ENCODE assay signal across 10 mouse cellular contexts in genomic region chr12:83764519-83764918, GRCm38 (mm10). TPM values are rescaled to one million over a fixed set of nuclear protein-coding genes. Genes with fewer than 3 reads are reported as not detected.
DNase-seq lines count a peak whose midpoint lies in the region; ATAC-seq and TF ChIP-seq lines count a peak whose summit lies in the region.
"Had no signal": no experiment of that assay in that cellular context is flagged by ENCODE, and none has a peak within 500 bp of the region (broad histone marks: within the 10 kb centered on the region; RNA-seq: fewer than 3 reads in every experiment).

No protein-coding gene starts in this region.

- no peak for ATAC-seq in heart, embryonic 13.5 days (ENCODE audit: extremely low read depth, insufficient number of reproducible peaks, low FRiP score, low TSS enrichment)
- ATAC-seq in lung, embryonic 15.5 days (ENCODE audit: borderline replicate concordance, extremely low read depth, low FRiP score, low TSS enrichment), result no peak
- no peak for ATAC-seq in intestine, postnatal 0 days
- ATAC-seq in stomach, embryonic 15.5 days (ENCODE audit: insufficient read depth, low FRiP score, low read depth), result no peak

- no peaks in the 10 kb centered on the region for H3K36me3 ChIP-seq in heart, embryonic 13.5 days
- no peaks in the 10 kb centered on the region for H3K36me3 ChIP-seq in lung, embryonic 15.5 days
- no peaks in the 10 kb centered on the region for H3K36me3 ChIP-seq in intestine, postnatal 0 days (ENCODE audit: control insufficient read depth, insufficient read depth)
- H3K36me3 ChIP-seq in stomach, embryonic 15.5 days, result no peaks in the 10 kb centered on the region

- H3K4me3 ChIP-seq in heart, embryonic 13.5 days, result peak overlapping the region; percentile 53; the same call in 1 of the 2 replicates
- H3K4me3 ChIP-seq in lung, embryonic 15.5 days, result no peak overlapping the region
- peak overlapping the region; percentile 34; the same call in 1 of the 2 replicates for H3K4me3 ChIP-seq in intestine, postnatal 0 days (ENCODE audit: low read depth, low read length)
- H3K4me3 ChIP-seq in stomach, embryonic 15.5 days (replicated peaks), result peak overlapping the region; percentile 40; the same call in 1 of the 2 replicates

- no peak overlapping the region for H3K27ac ChIP-seq in heart, embryonic 13.5 days (replicated peaks)
- H3K27ac ChIP-seq in lung, embryonic 15.5 days, result no peak overlapping the region
- H3K27ac ChIP-seq in intestine, postnatal 0 days (ENCODE audit: low read depth, low read length), result no peak overlapping the region
- H3K27ac ChIP-seq in stomach, embryonic 15.5 days, result peak overlapping the region; percentile 71; the same call in 1 of the 2 replicates

- 76% methylated on average over 10 of the region's 10 CpGs for WGBS in heart, embryonic 13.5 days
- 62% methylated on average over 10 of the region's 10 CpGs for WGBS in lung, embryonic 15.5 days
- WGBS in intestine, postnatal 0 days, result 63% methylated on average over 10 of the region's 10 CpGs
- WGBS in stomach, embryonic 15.5 days, result 62% methylated on average over 10 of the region's 10 CpGs

- H3K9me3 ChIP-seq in heart, embryonic 13.5 days, result no peaks in the 10 kb centered on the region
- H3K9me3 ChIP-seq in lung, embryonic 15.5 days, result no peaks in the 10 kb centered on the region
- H3K9me3 ChIP-seq in intestine, postnatal 0 days (ENCODE audit: control insufficient read depth), result no peaks in the 10 kb centered on the region
- no peaks in the 10 kb centered on the region for H3K9me3 ChIP-seq in stomach, embryonic 15.5 days

- DNase-seq in heart, postnatal 4 days, result no peak
- no peak for DNase-seq in lung, postnatal 25 days (ENCODE audit: low spot score)
- no peak for DNase-seq in cerebellum, postnatal 10 days
- DNase-seq: cerebellum, postnatal 36 days; right cerebral cortex, postnatal 25 days had no signal

- H3K27me3 ChIP-seq in heart, embryonic 13.5 days (replicated peaks), result peaks cover 41% of the 10 kb centered on the region
- H3K27me3 ChIP-seq in lung, embryonic 15.5 days, result peaks cover 5% of the 10 kb centered on the region; the same call in 1 of the 2 replicates
- H3K27me3 ChIP-seq in intestine, postnatal 0 days (replicated peaks; ENCODE audit: control insufficient read depth, insufficient read depth, low read length), result no peaks in the 10 kb centered on the region
- no peaks in the 10 kb centered on the region for H3K27me3 ChIP-seq in stomach, embryonic 15.5 days (replicated peaks)
- H3K27me3 ChIP-seq: CH12.LX had no signal

- TF ChIP-seq CTCF in intestine, postnatal 0 days (IDR thresholded peaks at IDR 0.05; ENCODE audit: low read depth), result no peak

- H3K9ac ChIP-seq in heart, embryonic 13.5 days, result no peak overlapping the region
- no peak overlapping the region for H3K9ac ChIP-seq in lung, embryonic 15.5 days
- H3K9ac ChIP-seq in intestine, postnatal 0 days (ENCODE audit: low read depth, low read length), result no peak overlapping the region
- H3K9ac ChIP-seq in stomach, embryonic 15.5 days, result no peak overlapping the region

- H3K4me2 ChIP-seq in heart, embryonic 13.5 days, result peak overlapping the region; percentile 90
- H3K4me2 ChIP-seq in lung, embryonic 15.5 days, result peak overlapping the region; percentile 79; the same call in 1 of the 2 replicates
- H3K4me2 ChIP-seq in intestine, postnatal 0 days (replicated peaks; ENCODE audit: low read depth), result peak overlapping the region; percentile 78
- peak overlapping the region; percentile 84 for H3K4me2 ChIP-seq in stomach, embryonic 15.5 days

- peaks cover 30% of the 10 kb centered on the region for H3K4me1 ChIP-seq in heart, embryonic 13.5 days
- H3K4me1 ChIP-seq in lung, embryonic 15.5 days, result peaks cover 26% of the 10 kb centered on the region
- H3K4me1 ChIP-seq in intestine, postnatal 0 days (replicated peaks; ENCODE audit: control insufficient read depth, insufficient read depth, low read length), result peaks cover 6% of the 10 kb centered on the region; the same call in 1 of the 2 replicates
- peaks cover 34% of the 10 kb centered on the region for H3K4me1 ChIP-seq in stomach, embryonic 15.5 days

RNA-seq across cellular contexts. Expression of gene Papln, which starts 1.1 kb away (rescaled TPM):
- 0.17 and 0.33 TPM in 2 replicates for polyA plus RNA-seq in heart, embryonic 13.5 days (2015; fragmentation: Nextera tagmentation; extraction: Ambion mirVana)
- total RNA-seq in heart, postnatal 4 days (2021), result 10 to 100 TPM; 13.2 to 15.7 TPM
- 0.69 and 0.93 TPM in 2 replicates for polyA plus RNA-seq in lung, embryonic 15.5 days (2015; fragmentation: Nextera tagmentation; extraction: Ambion mirVana)
- polyA plus RNA-seq in intestine, postnatal 0 days (2015; fragmentation: Nextera tagmentation; extraction: Ambion mirVana), result 1.7 and 1.8 TPM in 2 replicates
- 3.5 TPM in 2 replicates for polyA plus RNA-seq in stomach, embryonic 15.5 days (2015; fragmentation: Nextera tagmentation; extraction: Ambion mirVana)
